8 mouse cellular contexts compared by ENCODE assay signal in genomic region chr14:72187329-72187984, GRCm38 (mm10).
DNase-seq lines count a peak whose midpoint lies in the region; ATAC-seq and TF ChIP-seq lines count a peak whose summit lies in the region.
"Had no signal": no experiment of that assay in that cellular context is flagged by ENCODE, and none has a peak within 500 bp of the region (broad histone marks: within the 10 kb centered on the region; RNA-seq: fewer than 3 reads in every experiment).

No protein-coding gene starts in this region.

- H3K4me1 ChIP-seq in embryonic facial prominence, embryonic 10.5 days = 0 out of 2 replicates have a peak, but pooled peaks cover 3% of the 10 kb centered on the region
- no peaks in the 10 kb centered on the region; the same call in 1 of the 2 replicates for H3K4me1 ChIP-seq in intestine, embryonic 15.5 days (replicated peaks)
- H3K4me1 ChIP-seq in limb, embryonic 10.5 days = no peaks in the 10 kb centered on the region
- H3K4me1 ChIP-seq in thymus, adult 2 months (replicated peaks; ENCODE audit: control insufficient read depth, insufficient read depth, low read length) = no peaks in the 10 kb centered on the region

- no peak for TF ChIP-seq CTCF in thymus, adult 2 months (IDR thresholded peaks at IDR 0.05; ENCODE audit: borderline replicate concordance, control insufficient read depth, extremely low read depth, insufficient read depth, low read length, poor library complexity)

- peak; percentile 75 for ATAC-seq in intestine, embryonic 15.5 days

- TF ChIP-seq POLR2A in thymus, adult 2 months (IDR thresholded peaks at IDR 0.05; ENCODE audit: control insufficient read depth, extremely low read depth, insufficient read depth, low read length, poor library complexity) = no peak

- no peak overlapping the region for H3K4me2 ChIP-seq in intestine, embryonic 15.5 days (replicated peaks)

- no peaks in the 10 kb centered on the region for H3K27me3 ChIP-seq in embryonic facial prominence, embryonic 10.5 days (replicated peaks; ENCODE audit: low read depth, poor library complexity, severe bottlenecking)
- H3K27me3 ChIP-seq in intestine, embryonic 15.5 days (replicated peaks) = no peaks in the 10 kb centered on the region
- no peaks in the 10 kb centered on the region for H3K27me3 ChIP-seq in limb, embryonic 10.5 days (ENCODE audit: low read depth, poor library complexity, severe bottlenecking)
- no peaks in the 10 kb centered on the region for H3K27me3 ChIP-seq in thymus, adult 2 months (ENCODE audit: control insufficient read depth, insufficient read depth, low read length)

- H3K36me3 ChIP-seq in embryonic facial prominence, embryonic 10.5 days (replicated peaks) = no peaks in the 10 kb centered on the region
- no peaks in the 10 kb centered on the region for H3K36me3 ChIP-seq in intestine, embryonic 15.5 days
- no peaks in the 10 kb centered on the region for H3K36me3 ChIP-seq in limb, embryonic 10.5 days
- no peaks in the 10 kb centered on the region for H3K36me3 ChIP-seq in thymus, adult 2 months (ENCODE audit: control insufficient read depth, insufficient read depth, low read length)

- no peak overlapping the region for H3K4me3 ChIP-seq in embryonic facial prominence, embryonic 10.5 days
- no peak overlapping the region for H3K4me3 ChIP-seq in intestine, embryonic 15.5 days (replicated peaks)
- H3K4me3 ChIP-seq in limb, embryonic 10.5 days = no peak overlapping the region
- H3K4me3 ChIP-seq in thymus, adult 2 months (ENCODE audit: control insufficient read depth, insufficient read depth, low read length) = no peak overlapping the region
- H3K4me3 ChIP-seq: megakaryocyte, embryonic 14.5 days had no signal

- WGBS in embryonic facial prominence, embryonic 10.5 days = 40% methylated on average over 5 of the region's 5 CpGs
- 12% methylated on average over 5 of the region's 5 CpGs for WGBS in intestine, embryonic 15.5 days
- 27% methylated on average over 5 of the region's 5 CpGs for WGBS in limb, embryonic 10.5 days
- WGBS in thymus, adult 2 months = 52% methylated on average over 5 of the region's 5 CpGs

- no peaks in the 10 kb centered on the region for H3K9me3 ChIP-seq in embryonic facial prominence, embryonic 10.5 days
- H3K9me3 ChIP-seq in intestine, embryonic 15.5 days = no peaks in the 10 kb centered on the region
- H3K9me3 ChIP-seq in limb, embryonic 10.5 days (replicated peaks) = no peaks in the 10 kb centered on the region
- H3K9me3 ChIP-seq: megakaryocyte, embryonic 14.5 days had no signal

- H3K27ac ChIP-seq in embryonic facial prominence, embryonic 10.5 days (replicated peaks) = no peak overlapping the region
- H3K27ac ChIP-seq in intestine, embryonic 15.5 days = no peak overlapping the region
- H3K27ac ChIP-seq in limb, embryonic 10.5 days = no peak overlapping the region
- no peak overlapping the region for H3K27ac ChIP-seq in thymus, adult 2 months (ENCODE audit: control insufficient read depth, insufficient read depth, low read length)

- DNase-seq in ES-CJ7 (ENCODE audit: low read depth, low spot score) = peak; percentile 2
- peak; percentile 19 for DNase-seq in adrenal gland, postnatal 10 days
- peak; percentile 55 for DNase-seq in embryonic facial prominence, embryonic 10.5 days (ENCODE audit: low spot score)
- DNase-seq in limb, embryonic 10.5 days (ENCODE audit: low spot score) = peak; percentile 61
- peak; percentile 52 to 61 for DNase-seq in right cerebral cortex, postnatal 10 days (ENCODE audit: low spot score in 2 of 2)
- DNase-seq in thymus, adult 2 months = no peak

- H3K9ac ChIP-seq in intestine, embryonic 15.5 days = no peak overlapping the region
